Mouse (Mus musculus): ENCODE measurements at regions not wholly inside any gene's neighbourhood (a gene's known extent, or its start where the extent isn't known, plus 50 kb on each side); places are given as distances from the start of the nearest gene placed in this dataset.
"Not testable (repeated sequence)": the region's sequence is repeated elsewhere in the genome, so short reads cannot be mapped to it uniquely, and the experiment has no call there.

DNA sequence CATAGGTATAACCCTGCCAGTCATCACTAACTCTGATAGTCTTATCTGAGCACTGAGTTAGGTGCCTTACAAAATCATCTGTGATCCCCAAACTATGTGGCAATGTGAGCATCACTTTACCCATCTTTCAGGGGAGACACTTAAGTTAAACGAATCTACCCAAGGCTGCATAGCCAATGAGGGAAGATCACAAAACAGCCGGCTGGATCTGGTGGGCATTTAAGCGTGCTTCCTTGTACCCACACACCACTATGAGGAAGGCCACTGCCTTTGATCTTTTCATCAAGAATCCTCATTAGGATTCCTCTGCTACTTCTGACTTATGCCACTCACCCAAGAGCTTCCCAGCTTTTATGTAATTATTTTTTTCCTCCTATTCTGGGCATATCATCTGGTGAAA, 257.1 kb upstream of the Pik3r1 start:
- in situ Hi-C loops (cut with MboI, MseI), result no loop called here

DNA sequence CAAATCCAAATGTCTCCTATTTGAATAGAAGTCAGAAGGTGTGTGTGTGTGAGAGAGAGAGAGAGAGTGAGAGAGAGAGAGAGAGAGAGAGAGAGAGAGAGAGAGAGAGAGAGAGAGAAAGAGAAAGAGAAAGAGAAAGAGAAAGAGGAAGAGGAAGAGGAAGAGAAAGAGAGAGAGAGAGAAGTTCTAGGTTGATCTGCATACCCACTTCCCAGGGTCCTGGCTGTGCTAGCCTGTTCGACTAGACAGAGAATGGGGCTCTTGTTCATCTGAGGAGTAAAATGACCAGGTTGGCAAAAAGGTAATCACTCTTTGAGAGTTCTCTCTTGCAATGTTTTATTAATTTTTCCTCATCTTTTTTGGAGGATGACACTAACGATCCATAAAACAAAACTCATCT, 257.5 kb upstream of the Pik3r1 start:
- in situ Hi-C loops (cut with MboI, MseI), result not testable (repeated sequence)

DNA sequence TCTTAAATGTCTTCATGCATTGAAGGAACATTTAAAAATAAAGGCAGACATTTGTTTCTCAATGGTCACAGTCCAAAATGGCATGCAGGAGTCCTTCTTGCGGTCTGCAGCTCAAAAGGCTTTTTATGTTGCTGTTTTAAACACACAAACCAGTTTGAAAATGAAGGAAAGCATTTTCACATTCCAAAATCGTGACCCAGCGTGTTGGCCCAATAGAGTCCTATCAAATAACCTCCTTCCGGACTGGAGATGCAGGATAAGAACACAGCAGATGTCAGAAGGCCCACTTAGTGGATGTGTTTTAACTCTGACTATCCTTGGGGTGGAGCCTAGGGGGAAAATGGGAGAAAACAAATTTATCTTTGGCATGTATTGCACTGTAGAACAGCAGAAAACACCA, 263.4 kb upstream of the Pik3r1 start:
- in situ Hi-C loops (cut with MboI, MseI), result no loop called here

DNA sequence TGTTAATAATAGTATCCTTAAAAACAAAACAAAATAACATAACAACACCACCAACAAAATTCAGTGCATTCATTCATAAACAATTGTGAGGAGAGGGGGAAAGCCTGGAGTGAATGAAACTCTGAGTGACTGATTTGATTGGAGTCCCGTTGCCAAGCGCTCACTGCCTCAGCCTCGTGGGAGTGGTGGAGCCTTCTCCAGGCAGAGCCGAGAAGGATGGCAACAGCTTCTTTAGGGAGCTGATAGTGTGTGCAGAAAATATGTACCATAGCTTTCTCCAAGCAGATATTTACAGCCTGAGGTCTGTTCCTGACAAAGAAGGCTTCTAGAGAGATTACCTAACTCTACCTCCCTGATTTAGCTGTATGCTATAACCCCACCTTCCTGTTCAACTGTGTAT, 266.5 kb upstream of the Pik3r1 start:
- in situ Hi-C loops (cut with MboI, MseI), result no loop called here

DNA sequence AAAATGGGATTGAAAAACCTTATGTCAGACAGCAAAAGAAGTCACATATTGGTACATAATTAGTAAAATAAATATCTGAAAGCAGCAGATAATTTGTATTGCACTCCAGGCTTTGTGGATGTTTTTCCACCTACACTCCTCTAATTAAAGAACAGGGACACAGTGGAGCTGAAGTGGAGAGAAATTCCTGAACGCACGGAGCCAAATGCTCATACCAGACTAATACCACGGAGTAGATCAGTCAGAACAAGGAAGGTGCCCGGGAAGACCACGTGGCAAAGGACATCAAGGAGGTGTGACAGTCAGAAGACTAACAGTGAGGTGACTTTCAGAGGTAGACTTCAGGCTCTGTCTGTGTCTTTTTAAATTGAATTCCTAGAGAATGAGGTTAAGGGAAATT, 268.0 kb upstream of the Pik3r1 start:
- in situ Hi-C loops (cut with MboI, MseI), result no loop called here

DNA sequence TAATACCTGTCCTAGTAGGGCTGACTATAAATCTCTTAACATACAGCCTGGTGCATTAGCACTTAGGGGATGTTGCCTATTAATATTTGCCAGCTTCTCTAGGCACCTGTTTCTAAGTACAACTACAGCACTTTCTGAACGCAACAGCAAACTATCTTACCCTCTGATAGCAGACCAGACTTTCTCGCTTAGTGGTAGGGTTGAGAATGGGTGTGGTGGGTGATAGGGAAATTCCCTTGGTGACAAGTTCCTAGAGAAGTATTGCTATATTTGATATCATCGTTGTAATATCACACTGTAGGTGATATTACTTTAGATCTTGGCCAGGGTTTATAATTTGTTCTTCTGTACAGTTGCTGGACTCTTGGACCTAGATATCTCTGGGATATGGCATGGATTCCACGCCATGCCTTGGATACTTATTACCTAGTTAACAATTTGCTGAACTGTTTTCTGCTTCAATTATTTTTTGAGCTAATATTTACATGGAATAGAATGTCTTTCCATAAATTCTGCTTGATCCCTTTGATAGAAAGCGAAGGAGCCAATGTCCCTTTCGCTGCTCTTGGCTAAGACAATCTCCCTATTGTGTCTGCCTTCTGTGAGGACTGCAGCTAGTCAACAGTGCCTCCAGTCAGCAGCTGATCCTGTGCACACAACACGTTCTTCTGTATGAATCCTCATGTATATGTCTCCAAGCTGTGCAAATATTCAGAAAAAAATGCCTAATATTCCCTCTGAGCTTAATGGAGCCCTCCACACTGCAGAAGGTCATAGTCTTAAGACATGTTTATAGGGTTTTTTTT, 269.0 kb upstream of the Pik3r1 start:
- in situ Hi-C loops (cut with MboI, MseI), result no loop called here

DNA sequence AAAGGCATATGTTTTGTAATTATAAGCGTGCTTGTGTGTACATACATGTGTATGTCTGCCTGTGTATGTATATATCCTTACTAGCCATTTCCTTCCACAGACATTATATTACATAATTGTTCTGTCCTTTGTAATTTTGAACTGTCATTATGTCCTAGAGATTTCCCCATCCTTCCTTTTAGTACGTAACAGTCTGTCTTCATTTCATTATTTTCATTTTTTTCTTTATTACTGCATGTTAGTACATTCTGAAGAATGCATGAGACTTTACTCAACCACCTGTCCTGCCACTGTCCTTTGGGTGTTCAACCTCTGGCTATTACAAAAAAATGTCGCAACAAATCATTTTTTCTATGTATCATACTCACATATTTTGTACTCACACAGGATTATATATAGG, 292.2 kb upstream of the Pik3r1 start:
- in situ Hi-C loops (cut with MboI, MseI), result no loop called here

DNA sequence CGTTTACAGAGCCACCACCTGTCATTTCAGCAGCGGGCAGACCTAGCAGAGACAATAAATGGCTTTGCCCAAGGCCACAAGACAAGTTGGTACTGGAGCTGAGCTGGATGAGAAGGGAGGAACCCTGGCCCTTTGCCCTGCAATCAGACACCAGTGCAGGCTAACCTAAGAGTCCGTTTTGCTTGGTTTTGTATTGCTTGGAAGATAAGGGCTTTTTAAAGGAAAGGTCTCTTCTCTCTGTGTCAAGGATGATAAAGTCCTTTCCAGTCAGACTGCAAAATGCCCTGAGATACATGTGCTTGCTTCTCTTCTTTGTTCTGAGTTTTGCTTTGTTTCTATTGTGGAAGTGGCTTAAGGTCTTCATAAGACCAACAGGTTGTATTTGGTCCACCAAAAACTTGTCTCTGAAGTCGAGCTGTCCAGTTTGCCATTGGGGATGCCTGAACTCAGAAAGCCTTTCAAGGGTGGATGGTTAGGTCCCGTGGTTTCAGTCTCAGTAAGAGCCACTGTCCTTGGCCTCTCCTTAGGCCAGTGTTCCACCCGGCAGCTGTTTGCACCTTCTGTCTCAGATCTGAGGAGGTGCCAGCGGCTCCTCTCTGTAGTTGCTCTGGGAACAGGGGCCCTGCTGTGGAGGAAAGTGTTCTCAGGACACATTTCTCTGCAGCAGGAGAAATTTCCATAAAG, 296.7 kb upstream of the Pik3r1 start:
- in situ Hi-C loops (cut with MboI, MseI), result no loop called here

DNA sequence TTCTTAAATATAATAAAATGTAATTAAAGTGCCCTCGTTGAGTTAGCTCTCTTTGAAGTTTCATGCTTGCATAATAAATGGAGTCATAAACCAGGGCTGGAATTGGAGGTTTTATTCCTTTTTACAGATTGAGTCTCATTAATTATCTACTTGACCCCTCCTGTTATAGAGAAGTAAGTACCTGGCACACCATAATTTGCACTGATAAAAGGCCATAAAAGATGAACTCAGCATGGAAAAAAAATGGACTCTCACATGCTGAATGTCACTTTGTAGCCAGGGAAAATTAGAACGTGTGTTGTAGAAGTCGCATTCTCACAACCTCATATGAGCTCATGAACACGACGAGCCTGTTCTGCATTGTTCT, 297.2 kb upstream of the Pik3r1 start:
- in situ Hi-C loops (cut with MboI, MseI), result no loop called here

DNA sequence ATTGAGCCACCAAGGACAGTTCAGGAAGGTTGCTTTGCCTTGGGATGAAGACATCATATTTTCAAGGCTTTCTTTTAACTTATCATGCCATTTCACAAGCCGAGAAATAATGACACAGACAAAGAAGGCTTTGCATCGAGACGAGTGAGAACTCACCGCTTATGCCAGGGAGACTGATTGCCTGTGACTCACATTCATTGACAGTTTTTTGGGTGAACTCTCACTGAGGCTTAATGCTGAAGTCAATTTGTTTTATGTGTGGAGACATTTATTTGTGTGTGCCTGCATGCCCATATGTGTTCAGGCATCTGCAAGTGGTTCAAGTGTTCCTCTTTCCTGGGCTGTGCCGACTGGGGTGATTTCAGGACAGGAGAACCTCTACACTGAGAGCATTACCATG, 297.8 kb upstream of the Pik3r1 start:
- in situ Hi-C loops (cut with MboI, MseI), result no loop called here

DNA sequence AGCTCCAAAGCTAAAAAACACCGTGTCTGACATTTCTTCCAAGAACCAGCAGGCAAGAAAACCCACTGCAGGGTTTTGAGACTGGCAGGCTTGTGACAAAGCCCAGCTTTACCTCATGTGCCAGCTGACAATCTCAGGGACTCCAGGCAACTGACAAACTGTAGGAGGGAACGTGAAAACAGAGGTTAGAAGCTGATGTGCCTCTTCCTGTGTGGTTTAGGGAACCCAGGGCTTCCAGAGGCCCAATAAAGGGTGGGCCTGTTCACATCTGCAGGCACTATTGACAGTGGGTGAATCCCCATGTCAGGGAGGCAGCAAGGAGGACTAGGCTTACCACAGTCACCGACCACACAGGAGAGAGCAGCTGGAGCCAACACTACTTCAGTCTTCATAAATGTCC, 302.7 kb upstream of the Pik3r1 start:
- in situ Hi-C loops (cut with MboI, MseI), result no loop called here

DNA sequence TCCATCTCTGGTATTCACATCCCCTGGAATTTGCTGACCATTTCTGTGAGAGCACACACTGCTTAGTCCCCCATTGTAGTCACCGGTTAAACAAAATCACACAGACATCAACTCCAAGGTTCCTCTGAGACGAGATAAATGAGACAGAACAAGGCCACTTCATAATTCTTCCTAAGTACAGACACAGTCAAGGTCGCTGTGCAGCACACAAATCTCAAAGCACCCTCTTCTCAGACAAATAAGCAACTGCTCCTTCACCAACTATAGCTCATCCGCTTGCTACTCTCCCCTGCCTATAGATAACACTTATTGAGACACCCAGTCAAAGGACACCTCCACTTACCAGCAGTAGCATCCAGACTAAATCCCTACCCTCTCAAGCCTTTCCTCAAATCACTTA, 304.3 kb upstream of the Pik3r1 start:
- in situ Hi-C loops (cut with MboI, MseI), result no loop called here

DNA sequence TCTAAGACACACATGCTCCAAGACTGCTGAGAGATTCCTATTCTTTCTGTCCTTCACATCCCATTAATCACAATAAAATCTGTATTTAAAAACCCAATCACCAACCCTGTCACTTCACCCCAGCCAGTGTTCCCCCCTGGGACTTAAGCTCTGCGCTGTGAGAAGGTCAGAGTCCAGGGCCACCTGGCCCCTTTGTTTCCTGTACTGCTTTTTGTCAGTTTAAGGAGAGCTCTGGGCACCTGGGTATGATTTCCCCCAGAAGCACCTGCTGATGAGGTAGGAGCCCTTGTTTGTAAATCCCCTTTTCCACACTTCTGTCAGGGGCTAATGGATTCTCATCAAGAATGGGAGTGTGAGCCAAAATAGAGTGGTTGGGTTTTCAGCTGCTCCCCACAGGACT, 319.7 kb upstream of the Pik3r1 start:
- in situ Hi-C loops (cut with MboI, MseI), result no loop called here

DNA sequence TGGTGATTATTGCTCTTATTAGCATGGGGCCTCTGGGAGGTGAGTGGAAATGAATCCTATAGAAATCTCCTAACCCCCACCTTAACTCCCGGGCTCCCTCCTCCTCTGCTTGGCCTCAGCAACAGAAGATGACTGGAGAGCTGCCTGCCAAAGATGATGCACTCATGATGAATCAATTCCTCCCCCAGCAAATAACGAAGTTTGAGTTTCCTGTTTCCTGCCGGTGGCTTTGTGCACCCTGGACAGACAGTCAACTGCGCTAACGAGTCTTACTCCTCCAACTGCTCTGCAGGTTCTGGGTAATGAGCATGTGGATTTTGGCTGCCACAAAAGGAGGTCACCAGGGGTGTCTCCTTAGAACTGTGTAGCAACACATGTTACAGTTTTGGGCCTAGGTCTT, 321.5 kb upstream of the Pik3r1 start:
- in situ Hi-C loops (cut with MboI, MseI), result no loop called here

DNA sequence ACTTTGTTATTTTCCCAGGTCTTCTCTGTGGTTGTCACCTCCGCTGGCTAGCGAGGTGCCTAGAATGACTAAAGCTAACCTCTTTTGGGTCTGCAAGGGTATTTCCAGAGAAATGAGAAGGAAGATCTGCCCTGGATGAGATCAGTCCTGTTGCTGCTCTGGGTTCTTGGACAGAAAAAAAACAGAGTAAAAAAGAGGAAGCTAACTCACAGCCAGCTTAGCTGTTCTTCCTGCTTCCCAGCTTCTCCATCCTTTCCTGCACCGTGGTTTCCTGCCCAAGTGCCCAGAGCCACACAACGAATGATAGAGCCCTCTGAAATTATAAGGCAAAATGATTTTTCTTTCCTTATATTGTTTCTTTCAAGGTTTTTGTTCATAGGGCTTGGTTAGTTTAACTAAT, 326.2 kb upstream of the Pik3r1 start:
- in situ Hi-C loops (cut with MboI, MseI), result no loop called here

DNA sequence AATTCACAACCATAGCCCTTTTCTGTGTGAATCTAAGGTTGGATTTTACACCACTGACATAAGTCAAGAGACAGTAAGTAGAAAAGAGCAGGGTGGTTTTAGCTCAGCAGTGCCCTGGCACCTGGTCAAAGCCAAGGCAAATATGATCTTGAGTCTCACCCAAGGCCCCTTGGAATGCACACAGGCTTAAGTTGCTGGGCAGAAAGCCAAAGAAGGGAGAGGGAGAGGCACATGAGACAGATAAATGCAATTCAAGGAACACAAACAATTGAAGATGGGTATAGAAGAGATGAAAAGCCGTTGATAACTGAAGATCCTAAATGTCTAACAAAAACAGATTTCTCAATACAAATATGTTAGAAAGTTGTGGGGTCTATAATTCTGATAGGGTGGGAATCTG, 335.1 kb upstream of the Pik3r1 start:
- in situ Hi-C loops (cut with MboI, MseI), result no loop called here

DNA sequence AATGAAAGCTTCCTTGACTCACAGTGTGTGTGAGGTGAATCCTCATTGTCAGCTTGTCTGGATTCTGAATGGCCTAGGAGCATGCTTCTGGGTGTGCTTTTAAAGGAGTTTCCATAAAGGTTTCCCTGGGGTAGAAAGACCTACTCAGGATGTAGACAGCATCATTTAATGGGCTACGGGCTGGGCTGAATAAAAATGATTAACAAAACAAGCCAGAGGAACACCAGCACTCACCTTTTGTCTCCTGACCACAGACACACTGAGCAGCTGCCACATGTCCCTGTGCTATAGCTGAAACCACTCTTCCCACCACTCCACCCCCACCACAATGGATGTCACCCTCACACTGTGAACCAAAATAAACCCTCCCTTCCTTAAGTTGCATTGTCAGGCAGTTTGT, 338.2 kb upstream of the Pik3r1 start:
- in situ Hi-C loops (cut with MboI, MseI), result no loop called here

DNA sequence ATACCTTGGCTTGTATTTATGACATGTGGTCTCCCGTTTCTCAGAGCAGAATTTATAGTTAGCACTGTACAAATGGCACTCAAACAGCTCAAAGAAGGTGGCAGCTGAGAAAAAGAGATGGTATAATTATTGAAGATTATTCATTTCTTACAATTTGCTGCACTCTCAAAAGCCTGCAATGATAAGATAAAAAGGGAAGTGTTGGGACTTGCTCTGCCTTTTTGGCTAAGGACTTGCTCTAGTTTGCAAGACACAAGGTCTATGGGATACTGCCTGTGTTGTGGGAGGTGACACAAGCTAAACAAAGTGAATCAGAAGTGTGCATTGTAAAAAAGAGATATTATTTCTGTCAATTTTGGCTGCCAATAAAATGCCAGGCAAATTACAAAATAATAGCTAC, 340.2 kb upstream of the Pik3r1 start:
- in situ Hi-C loops (cut with MboI, MseI), result no loop called here

DNA sequence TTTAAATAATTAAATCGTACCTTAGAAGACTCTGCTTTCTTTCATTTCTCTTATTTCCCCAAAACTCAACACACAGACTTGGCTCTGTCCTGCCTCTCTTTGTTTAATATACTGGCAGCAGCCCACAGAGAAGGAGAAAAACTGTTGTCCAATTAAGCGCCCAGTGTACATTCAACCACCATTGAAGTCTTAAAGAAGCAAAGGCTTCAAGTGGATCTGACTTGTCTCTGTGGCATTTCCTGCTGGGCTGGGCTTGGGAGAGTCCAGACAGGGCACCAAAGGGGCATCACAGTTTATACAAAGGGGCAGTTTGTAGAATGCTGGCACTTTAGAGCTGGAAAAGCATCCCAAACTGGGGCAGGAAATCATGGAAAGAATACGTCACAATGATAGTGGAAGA, 340.9 kb upstream of the Pik3r1 start:
- in situ Hi-C loops (cut with MboI, MseI), result no loop called here

DNA sequence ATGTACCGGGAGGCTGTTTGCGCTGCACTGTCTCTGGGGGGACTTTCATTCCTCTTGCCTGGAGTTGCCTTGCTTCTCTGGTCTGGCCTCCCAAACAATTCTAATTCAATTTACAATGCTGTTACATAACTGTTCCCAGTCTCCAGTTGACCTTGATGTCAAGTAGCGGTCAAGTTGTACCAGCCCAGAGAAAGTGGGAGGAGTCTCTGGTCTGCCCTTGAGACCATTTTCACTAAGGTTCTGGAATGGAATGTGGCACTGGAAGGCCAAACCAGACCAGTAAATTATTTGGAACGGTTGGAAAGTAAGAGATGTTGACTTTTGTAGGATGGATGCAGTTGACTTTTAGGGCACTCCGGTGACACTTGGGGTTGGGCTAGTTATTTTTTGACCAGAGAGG, 345.9 kb upstream of the Pik3r1 start:
- in situ Hi-C loops (cut with MboI, MseI), result no loop called here

DNA sequence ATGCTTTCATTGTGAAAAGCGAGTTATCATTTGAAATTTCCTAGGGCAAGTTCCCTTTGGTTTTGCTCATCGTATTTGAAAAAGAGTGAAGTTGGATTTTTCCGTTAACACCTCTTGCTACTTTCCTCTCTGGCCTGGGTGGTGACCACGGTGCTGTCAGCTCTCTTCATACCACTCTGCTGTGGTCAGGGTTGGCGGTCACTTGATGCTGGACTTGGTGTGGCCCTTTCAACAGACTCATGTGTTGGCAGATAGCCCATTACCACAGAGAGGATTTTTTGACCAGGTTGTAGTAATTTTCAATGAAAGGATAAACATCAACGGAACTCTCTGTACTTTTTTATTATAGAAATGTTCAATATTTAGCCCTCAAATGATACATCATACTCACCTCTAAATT, 354.3 kb upstream of the Pik3r1 start:
- in situ Hi-C loops (cut with MboI, MseI), result no loop called here

DNA sequence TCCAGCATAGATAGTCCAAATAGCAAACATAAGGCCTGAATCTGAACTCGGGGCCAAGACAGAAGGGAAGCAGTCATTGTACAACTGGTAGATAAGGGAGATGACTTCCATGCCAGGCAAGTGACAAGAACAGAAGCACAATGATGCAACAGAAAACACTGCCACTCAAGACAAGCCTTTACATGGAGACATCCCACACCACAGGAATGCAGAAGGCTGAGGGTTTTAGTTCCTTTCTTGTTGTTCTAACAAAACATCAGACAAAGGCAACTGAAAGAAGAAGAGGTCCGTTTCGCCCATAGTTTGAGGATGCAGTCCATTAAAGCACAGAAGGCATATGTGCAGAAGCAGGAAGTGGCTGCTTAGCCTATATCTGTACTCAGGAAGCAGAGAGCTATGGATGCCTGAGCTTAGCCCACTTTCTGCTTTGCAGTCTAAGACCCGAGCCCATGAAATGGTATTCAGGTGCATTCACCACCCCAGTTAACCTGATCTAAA, 360.0 kb upstream of the Pik3r1 start:
- in situ Hi-C loops (cut with MboI, MseI), result no loop called here

DNA sequence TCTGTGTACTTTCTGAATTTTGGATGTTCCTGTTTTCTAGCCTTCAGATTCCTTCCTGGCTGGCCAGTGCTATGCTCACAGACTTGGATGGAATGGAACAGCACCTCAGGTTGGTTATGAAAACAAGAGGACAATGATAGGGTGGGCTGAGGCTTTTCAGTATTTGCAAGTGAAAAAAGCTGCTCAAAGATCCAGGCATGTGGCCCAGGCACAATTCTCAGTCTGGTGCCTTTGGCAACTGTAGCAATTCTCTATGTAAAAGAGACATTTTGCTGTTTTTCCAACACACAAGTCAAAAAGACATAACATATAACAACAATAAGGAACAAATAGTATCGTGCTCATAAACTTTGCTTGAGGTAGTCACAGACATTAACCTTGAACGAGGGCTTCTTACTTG, 363.4 kb upstream of the Pik3r1 start:
- in situ Hi-C loops (cut with MboI, MseI), result no loop called here

DNA sequence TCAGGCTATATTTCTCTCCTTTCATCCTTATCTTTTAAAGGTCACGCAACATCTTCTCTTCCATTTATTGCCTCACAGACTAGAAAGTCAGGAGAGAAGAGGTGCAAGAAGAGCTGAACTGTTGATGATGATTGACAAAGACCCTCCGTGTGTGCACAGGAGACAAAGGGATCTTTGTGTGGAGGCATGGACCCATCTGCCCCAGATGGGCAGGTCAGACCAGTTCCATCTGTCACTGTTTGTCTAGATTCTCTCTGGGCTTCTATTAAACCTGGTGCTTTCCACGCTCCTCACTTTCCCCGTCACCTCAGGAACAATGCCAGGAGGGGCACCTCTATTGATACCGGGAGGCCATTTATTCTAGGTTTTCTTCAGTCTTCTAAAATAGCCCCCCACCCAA, 364.1 kb upstream of the Pik3r1 start:
- in situ Hi-C loops (cut with MboI, MseI), result no loop called here

All from T-helper 2 cell (primary cell).